Mouse (Mus musculus): ENCODE measurements around the gene Nop9. TPM values are rescaled to one million over a fixed set of nuclear protein-coding genes. Genes with fewer than 3 reads are reported as not detected.

The Nop9 gene
- polyA plus RNA-seq, 1 experiment from 2014 or later = 18.6 TPM

- no peaks in the 10 kb centered on the region; the same call in 1 of the 2 replicates for H3K36me3 ChIP-seq (ENCODE audit: control insufficient read depth, insufficient read depth)
- peak overlapping the region; percentile 40; the same call in 1 of the 2 replicates for H3K9ac ChIP-seq (ENCODE audit: low read depth, low read length)
- ATAC-seq (ENCODE audit: low read depth) = peak; percentile 70
- whole genome bisulfite sequencing (ENCODE audit: insufficient replicate concordance) = 10% methylated on average over 25 of the region's 25 CpGs
- peaks cover 16% of the 10 kb centered on the region for H3K4me1 ChIP-seq (ENCODE audit: control insufficient read depth, low read depth, low read length)
- H3K9me3 ChIP-seq (replicated peaks; ENCODE audit: control insufficient read depth, low read length) = no peaks in the 10 kb centered on the region
- H3K27me3 ChIP-seq (ENCODE audit: control insufficient read depth, insufficient read depth, low read depth, low read length) = no peaks in the 10 kb centered on the region; the same call in 1 of the 2 replicates
- peak overlapping the region; percentile 52 for H3K4me3 ChIP-seq (ENCODE audit: low read depth, low read length)
- H3K4me2 ChIP-seq (ENCODE audit: low read depth, low read length) = peak overlapping the region; percentile 62
- H3K27ac ChIP-seq (ENCODE audit: low read length) = no peak overlapping the region
Measured at GRCm38 (mm10) chr14:55713007-55713728, 32.3 kb upstream of the Nop9 start.

DNA sequence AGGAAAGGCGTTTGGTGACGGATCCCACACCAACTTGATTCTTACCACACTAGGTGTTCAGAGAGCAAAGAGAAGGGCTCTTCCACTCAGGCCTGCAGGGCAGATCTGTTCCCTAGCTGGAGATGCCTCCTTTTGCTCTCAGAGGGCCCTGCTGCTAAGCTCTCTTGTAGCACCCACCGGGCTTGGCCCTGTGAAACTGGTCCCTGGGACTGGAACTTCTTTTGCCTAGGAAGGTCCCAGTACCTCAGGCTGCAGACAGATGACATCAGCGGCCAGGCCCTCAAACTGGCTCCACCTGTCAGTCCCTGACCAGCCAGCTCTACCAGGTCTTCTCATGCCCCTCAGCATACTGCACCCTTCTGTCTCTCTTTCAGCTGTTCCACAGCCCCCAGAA lies 31.8 kb upstream of the Nop9 start, which contains the start of gene Tgm1:
TSS of gene Tgm1 (minus strand) at position 198 of the 394 bp plus-strand sequence.
- H3K9ac ChIP-seq (ENCODE audit: low read depth, low read length) = peak within 1 kb of the TSS; percentile 40; the same call in 1 of the 2 replicates
- no peak within 1 kb of the TSS for H3K27ac ChIP-seq (ENCODE audit: low read length)
- no peaks in the 10 kb centered on the region; the same call in 1 of the 2 replicates for H3K36me3 ChIP-seq (ENCODE audit: control insufficient read depth, insufficient read depth)
- no peaks in the 10 kb centered on the region for H3K9me3 ChIP-seq (replicated peaks; ENCODE audit: control insufficient read depth, low read length)
- no peaks in the 10 kb centered on the region; the same call in 1 of the 2 replicates for H3K27me3 ChIP-seq (ENCODE audit: control insufficient read depth, insufficient read depth, low read depth, low read length)
- peak within 1 kb of the TSS; percentile 52 for H3K4me3 ChIP-seq (ENCODE audit: low read depth, low read length)
- peaks cover 16% of the 10 kb centered on the region for H3K4me1 ChIP-seq (ENCODE audit: control insufficient read depth, low read depth, low read length)
- ATAC-seq (ENCODE audit: low read depth) = no peak
- 18% methylated on average over 4 of the region's 4 CpGs for WGBS (ENCODE audit: insufficient replicate concordance)
- peak within 1 kb of the TSS; percentile 62 for H3K4me2 ChIP-seq (ENCODE audit: low read depth, low read length)

GRCm38 (mm10) chr14:55714893-55715292 lies 30.6 kb upstream of the Nop9 start:
- Histone ChIP-seq H3K4me1 (ENCODE audit: control insufficient read depth, low read depth, low read length) (peaks cover 16% of the 10 kb centered on the region), H3K4me3 (ENCODE audit: low read depth, low read length) (no peak overlapping the region), H3K27ac (ENCODE audit: low read length) (no peak overlapping the region), H3K9ac (ENCODE audit: low read depth, low read length) (no peak overlapping the region), H3K36me3 (ENCODE audit: control insufficient read depth, insufficient read depth) (no peaks in the 10 kb centered on the region; the same call in 1 of the 2 replicates), H3K9me3 (replicated peaks; ENCODE audit: control insufficient read depth, low read length) (no peaks in the 10 kb centered on the region), H3K27me3 (ENCODE audit: control insufficient read depth, insufficient read depth, low read depth, low read length) (no peaks in the 10 kb centered on the region; the same call in 1 of the 2 replicates), H3K4me2 (ENCODE audit: low read depth, low read length) (no peak overlapping the region)
- no peak for ATAC-seq (ENCODE audit: low read depth)
- whole genome bisulfite sequencing (ENCODE audit: insufficient replicate concordance) = 28% methylated on average over 6 of the region's 6 CpGs

GRCm38 (mm10) chr14:55716271-55716670 lies 29.2 kb upstream of the Nop9 start:
- 83% methylated on average over 6 of the region's 6 CpGs for WGBS (ENCODE audit: insufficient replicate concordance)
- no peak overlapping the region for H3K4me2 ChIP-seq (ENCODE audit: low read depth, low read length)
- no peak for ATAC-seq (ENCODE audit: low read depth)

DNA sequence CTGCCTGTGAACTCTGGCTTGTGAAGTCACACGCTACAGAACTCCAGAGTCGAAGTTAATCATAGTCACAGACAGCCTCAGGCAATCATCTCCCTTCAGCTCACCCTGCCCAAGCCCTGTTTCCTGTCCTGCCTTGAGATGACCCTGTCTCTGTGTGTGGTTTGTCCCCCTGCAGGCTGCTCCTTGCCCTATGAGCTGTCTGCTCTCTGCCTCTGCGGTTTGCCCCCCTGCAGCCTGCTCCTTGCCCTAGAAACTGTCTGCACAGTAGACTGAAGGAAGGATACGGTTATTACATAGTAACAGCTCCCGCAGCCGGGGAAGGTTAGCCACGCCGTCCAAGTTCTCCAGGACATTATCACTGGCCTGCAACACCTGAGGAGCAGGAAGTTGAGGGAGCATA lies 28.6 kb upstream of the Nop9 start:
- H3K4me1 ChIP-seq (ENCODE audit: control insufficient read depth, low read depth, low read length) = peaks cover 22% of the 10 kb centered on the region
- no peaks in the 10 kb centered on the region; the same call in 1 of the 2 replicates for H3K27me3 ChIP-seq (ENCODE audit: control insufficient read depth, insufficient read depth, low read depth, low read length)
- H3K9ac ChIP-seq (ENCODE audit: low read depth, low read length) = no peak overlapping the region
- H3K27ac ChIP-seq (ENCODE audit: low read length) = no peak overlapping the region
- no peak overlapping the region for H3K4me3 ChIP-seq (ENCODE audit: low read depth, low read length)
- no peak for ATAC-seq (ENCODE audit: low read depth)
- no peak overlapping the region for H3K4me2 ChIP-seq (ENCODE audit: low read depth, low read length)
- 69% methylated on average over 8 of the region's 8 CpGs for WGBS (ENCODE audit: insufficient replicate concordance)
- no peaks in the 10 kb centered on the region for H3K9me3 ChIP-seq (replicated peaks; ENCODE audit: control insufficient read depth, low read length)
- no peaks in the 10 kb centered on the region; the same call in 1 of the 2 replicates for H3K36me3 ChIP-seq (ENCODE audit: control insufficient read depth, insufficient read depth)

More at GRCm38 (mm10) chr14:55716271-55716670, 29.2 kb upstream of the Nop9 start:
- Histone ChIP-seq H3K36me3 (ENCODE audit: control insufficient read depth, insufficient read depth) (no peaks in the 10 kb centered on the region; the same call in 1 of the 2 replicates), H3K9ac (ENCODE audit: low read depth, low read length) (no peak overlapping the region), H3K4me3 (ENCODE audit: low read depth, low read length) (no peak overlapping the region), H3K9me3 (replicated peaks; ENCODE audit: control insufficient read depth, low read length) (no peaks in the 10 kb centered on the region), H3K27ac (ENCODE audit: low read length) (no peak overlapping the region), H3K4me1 (ENCODE audit: control insufficient read depth, low read depth, low read length) (peaks cover 17% of the 10 kb centered on the region), H3K27me3 (ENCODE audit: control insufficient read depth, insufficient read depth, low read depth, low read length) (no peaks in the 10 kb centered on the region; the same call in 1 of the 2 replicates)

DNA sequence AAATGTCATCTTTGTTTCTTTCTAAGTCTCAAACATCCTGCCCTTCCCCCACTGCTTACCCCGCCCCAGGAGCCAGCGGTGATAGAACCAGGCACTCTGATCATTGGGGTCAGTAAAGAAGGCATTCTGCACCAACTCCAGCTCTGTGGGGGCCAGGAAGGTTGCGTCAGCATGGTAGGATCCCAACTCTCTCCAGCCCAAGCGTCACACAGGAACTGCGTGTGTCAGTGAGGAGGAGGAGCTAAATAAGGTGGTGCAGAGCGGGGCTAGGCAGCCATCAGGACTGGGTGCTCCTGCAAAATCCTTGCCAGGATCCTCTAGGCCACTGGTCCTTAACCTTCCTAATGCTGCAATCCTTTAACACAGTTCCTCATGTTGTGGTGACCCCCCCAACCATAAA lies 25.8 kb upstream of the Nop9 start:
- no peak for ATAC-seq (ENCODE audit: low read depth)
- H3K4me3 ChIP-seq (ENCODE audit: low read depth, low read length) = no peak overlapping the region
- H3K4me1 ChIP-seq (ENCODE audit: control insufficient read depth, low read depth, low read length) = peaks cover 30% of the 10 kb centered on the region
- no peak overlapping the region for H3K27ac ChIP-seq (ENCODE audit: low read length)
- 72% methylated on average over 6 of the region's 6 CpGs for WGBS (ENCODE audit: insufficient replicate concordance)
- H3K27me3 ChIP-seq (ENCODE audit: control insufficient read depth, insufficient read depth, low read depth, low read length) = no peaks in the 10 kb centered on the region
- H3K9ac ChIP-seq (ENCODE audit: low read depth, low read length) = no peak overlapping the region
- no peaks in the 10 kb centered on the region for H3K9me3 ChIP-seq (replicated peaks; ENCODE audit: control insufficient read depth, low read length)
- H3K4me2 ChIP-seq (ENCODE audit: low read depth, low read length) = no peak overlapping the region
- no peaks in the 10 kb centered on the region; the same call in 1 of the 2 replicates for H3K36me3 ChIP-seq (ENCODE audit: control insufficient read depth, insufficient read depth)

- no peak for ATAC-seq (ENCODE audit: low read depth)
- Histone ChIP-seq H3K27ac (ENCODE audit: low read length) (0 out of 2 replicates have a peak overlapping the region, but pooled peaks have one; percentile 0), H3K36me3 (ENCODE audit: control insufficient read depth, insufficient read depth) (no peaks in the 10 kb centered on the region; the same call in 1 of the 2 replicates), H3K9me3 (replicated peaks; ENCODE audit: control insufficient read depth, low read length) (no peaks in the 10 kb centered on the region), H3K27me3 (ENCODE audit: control insufficient read depth, insufficient read depth, low read depth, low read length) (no peaks in the 10 kb centered on the region), H3K4me2 (ENCODE audit: low read depth, low read length) (no peak overlapping the region), H3K4me1 (ENCODE audit: control insufficient read depth, low read depth, low read length) (peaks cover 29% of the 10 kb centered on the region), H3K4me3 (ENCODE audit: low read depth, low read length) (no peak overlapping the region), H3K9ac (ENCODE audit: low read depth, low read length) (no peak overlapping the region)
- whole genome bisulfite sequencing (ENCODE audit: insufficient replicate concordance) = 81% methylated on average over 12 of the region's 12 CpGs
Measured at GRCm38 (mm10) chr14:55720666-55721065, 24.8 kb upstream of the Nop9 start.

GRCm38 (mm10) chr14:55721076-55721475 lies 24.4 kb upstream of the Nop9 start:
- WGBS (ENCODE audit: insufficient replicate concordance) = 68% methylated on average over 6 of the region's 6 CpGs
- H3K9ac ChIP-seq (ENCODE audit: low read depth, low read length) = no peak overlapping the region
- H3K4me1 ChIP-seq (ENCODE audit: control insufficient read depth, low read depth, low read length) = peaks cover 29% of the 10 kb centered on the region

More at GRCm38 (mm10) chr14:55721076-55721475, 24.4 kb upstream of the Nop9 start:
- H3K27me3 ChIP-seq (ENCODE audit: control insufficient read depth, insufficient read depth, low read depth, low read length) = no peaks in the 10 kb centered on the region
- peak; percentile 19 for ATAC-seq (ENCODE audit: low read depth)
- H3K9me3 ChIP-seq (replicated peaks; ENCODE audit: control insufficient read depth, low read length) = no peaks in the 10 kb centered on the region
- peak overlapping the region; percentile 80 for H3K4me2 ChIP-seq (ENCODE audit: low read depth, low read length)
- H3K36me3 ChIP-seq (ENCODE audit: control insufficient read depth, insufficient read depth) = no peaks in the 10 kb centered on the region; the same call in 1 of the 2 replicates
- 0 out of 2 replicates have a peak overlapping the region, but pooled peaks have one; percentile 0 for H3K27ac ChIP-seq (ENCODE audit: low read length)
- H3K4me3 ChIP-seq (ENCODE audit: low read depth, low read length) = peak overlapping the region; percentile 77; the same call in 1 of the 2 replicates

Data from liver, embryonic 16.5 days (tissue).